Mouse (Mus musculus) heart, adult 11 months (tissue): ENCODE measurements around the gene 2610318N02Rik.
"Not testable (repeated sequence)": the region's sequence is repeated elsewhere in the genome, so short reads cannot be mapped to it uniquely, and the experiment has no call there.

Experiments used
- DNase-seq: peaks from one replicate; pipeline ENCODE4 v3.0.0; 2022

Gene 2610318N02Rik

GRCm38 (mm10) chr16:17124871-17125520 lies at the start of gene 2610318N02Rik:
TSS of gene 2610318N02Rik (minus strand) at chr16:17125167.
- DNase-seq, result peak; percentile 95

DNA sequence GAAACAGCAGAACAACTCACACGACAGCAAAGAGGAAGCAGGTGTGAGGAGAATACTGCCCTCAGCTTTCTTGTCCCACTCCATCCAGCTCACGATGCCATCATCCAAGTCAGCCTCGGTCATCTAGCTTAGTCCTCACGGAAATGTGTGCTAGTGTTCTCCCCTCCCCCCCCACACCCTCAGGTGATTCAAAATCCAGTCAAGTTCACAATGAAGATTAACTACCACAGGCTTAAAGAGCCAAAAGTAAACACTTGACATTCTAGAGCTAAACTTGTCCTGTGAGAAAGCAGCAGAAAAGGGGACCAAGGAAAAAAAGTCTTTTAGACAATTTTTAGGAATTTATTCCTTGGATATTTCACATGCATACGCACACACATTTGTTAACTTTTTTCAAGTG lies 43.1 kb upstream of the 2610318N02Rik start:
- DNase-seq, result no peak

DNA sequence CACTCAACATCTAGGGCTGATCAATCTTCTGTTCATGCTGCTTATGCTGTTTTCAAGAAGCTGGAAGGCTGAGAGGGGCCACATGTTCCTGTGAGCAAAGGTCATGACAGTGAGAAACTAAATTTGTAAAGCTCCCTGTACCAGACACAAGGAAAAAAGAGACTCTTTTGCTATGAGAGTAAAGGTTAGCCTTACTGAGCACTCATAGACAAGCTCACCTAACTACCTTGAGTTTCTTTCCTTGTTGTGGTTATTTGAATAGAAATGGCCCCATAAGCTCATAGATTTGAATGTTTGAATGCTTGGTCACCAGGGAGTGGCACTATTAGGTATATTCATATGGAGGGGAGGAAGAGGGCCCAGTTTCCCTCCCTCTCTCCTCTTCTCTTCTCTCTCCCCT lies 42.2 kb upstream of the 2610318N02Rik start:
- DNase-seq, result no peak

GRCm38 (mm10) chr16:17165478-17165877 lies 40.5 kb upstream of the 2610318N02Rik start:
- not testable (repeated sequence) for DNase-seq

DNA sequence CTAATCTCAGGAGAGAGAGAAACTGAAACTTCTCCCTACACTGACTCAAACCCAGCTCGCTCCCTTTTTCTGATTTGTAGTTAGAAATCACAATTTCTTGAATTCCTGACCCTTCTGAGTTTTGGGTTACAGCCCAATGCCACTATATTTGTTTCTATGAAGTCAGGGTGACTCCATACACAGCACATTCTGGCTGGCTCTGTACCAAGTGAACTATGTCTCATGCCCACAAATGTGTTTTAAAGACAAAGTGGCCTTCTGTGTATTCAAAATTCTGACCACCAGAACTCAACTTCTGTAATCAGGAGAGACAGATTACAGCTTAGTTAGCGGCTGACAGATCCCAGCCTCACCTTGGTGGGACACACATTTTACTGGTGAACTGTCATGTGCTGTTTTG lies 29.4 kb upstream of the 2610318N02Rik start:
- no peak for DNase-seq

GRCm38 (mm10) chr16:17151874-17152273 lies 26.9 kb upstream of the 2610318N02Rik start:
- DNase-seq, result peak; percentile 79

GRCm38 (mm10) chr16:17150520-17151258 lies 25.7 kb upstream of the 2610318N02Rik start:
- no peak for DNase-seq

DNA sequence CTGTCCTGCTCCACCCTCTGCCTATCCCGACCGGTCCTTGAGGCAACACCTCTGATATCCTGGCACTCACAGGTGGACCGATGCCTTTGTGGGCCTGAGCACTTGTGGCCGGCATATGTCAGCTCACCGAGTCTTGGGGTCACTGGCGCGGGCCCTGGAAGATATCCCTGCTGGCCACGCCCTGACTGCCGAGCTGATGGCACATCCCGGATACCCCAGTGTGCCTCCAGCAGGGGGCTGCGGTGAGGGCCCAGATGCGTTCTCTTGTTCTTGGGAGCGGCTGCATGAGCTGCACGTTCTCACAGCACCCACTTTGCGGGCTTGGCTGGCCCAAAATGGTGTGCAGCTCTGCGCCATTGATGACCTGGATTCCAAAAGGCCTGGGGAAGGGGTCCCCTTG lies 23.1 kb upstream of the 2610318N02Rik start:
- DNase-seq, result peak; percentile 90

DNA sequence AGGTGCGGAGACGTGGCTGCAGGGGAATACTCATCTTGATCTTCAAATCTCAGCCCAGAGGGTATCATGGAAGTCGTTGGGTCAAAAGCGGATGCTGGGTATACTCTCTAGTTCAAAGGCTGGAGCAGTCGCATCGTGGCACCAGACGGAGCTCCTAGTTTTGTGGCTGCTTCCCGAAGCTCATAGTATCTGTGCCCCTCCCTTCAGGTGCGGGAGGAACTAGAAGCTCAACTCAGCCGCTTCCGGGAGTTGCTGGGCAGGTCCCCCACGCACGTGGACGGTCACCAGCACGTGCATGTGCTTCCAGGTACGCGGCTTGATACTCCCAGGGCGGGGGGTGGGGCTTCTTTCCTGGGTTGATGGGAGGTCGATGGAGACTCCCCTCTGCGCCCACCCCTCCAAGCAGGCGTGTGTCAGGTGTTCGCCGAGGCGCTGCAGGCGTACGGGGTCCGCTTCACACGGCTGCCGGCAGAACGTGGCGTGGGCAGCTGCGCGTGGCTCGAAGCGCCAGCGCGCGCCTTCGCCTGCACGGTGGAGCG lies 22.5 kb upstream of the 2610318N02Rik start:
- peak; percentile 89 for DNase-seq

DNA sequence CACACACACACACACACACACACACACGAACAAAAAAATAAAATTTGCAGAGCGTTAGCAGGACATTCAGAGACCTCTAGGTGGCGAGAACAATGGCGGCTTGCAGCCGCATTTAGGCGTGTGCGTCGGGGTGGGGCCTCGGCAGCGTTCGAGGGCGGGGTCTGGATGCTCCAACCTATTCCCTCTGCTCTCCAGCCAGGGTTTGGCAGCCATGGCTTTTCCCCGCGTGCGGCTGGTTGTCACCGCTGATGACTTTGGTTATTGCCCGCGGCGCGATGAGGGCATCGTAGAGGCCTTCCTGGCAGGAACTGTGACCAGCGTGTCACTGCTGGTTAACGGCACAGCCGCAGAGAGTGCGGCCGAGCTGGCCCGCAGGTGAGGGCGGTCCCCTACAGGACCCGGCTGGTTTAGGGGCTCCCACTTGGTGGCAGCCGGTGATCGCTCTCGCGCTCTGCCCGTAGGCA lies 21.8 kb upstream of the 2610318N02Rik start, which contains the start of gene Ccdc116:
TSS of gene Ccdc116 (minus strand) at position 458 of the 464 bp plus-strand sequence.
- DNase-seq, result peak; percentile 96

DNA sequence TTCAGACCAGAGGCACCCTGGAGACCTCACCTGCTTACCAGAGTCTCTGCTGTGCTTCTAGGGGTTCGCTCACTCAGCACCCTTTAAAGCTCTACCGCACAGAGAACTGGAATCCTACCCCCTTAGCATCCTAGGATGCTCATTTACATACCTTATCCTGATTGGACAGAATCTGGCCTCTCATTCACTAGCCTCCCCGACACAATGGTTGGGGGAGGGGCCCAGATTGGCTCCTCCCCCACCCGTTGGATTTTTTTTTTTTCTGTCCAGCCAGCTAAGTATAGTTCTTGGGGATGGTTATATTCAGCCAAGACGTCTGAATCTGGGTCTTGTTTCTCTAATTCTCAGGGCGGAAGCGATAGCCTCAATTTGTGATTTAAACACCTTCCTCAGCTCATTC lies 19.4 kb upstream of the 2610318N02Rik start, which contains the start of gene Ydjc:
TSS of gene Ydjc (plus strand) at position 283 of the 400 bp plus-strand sequence.
- no peak for DNase-seq

DNA sequence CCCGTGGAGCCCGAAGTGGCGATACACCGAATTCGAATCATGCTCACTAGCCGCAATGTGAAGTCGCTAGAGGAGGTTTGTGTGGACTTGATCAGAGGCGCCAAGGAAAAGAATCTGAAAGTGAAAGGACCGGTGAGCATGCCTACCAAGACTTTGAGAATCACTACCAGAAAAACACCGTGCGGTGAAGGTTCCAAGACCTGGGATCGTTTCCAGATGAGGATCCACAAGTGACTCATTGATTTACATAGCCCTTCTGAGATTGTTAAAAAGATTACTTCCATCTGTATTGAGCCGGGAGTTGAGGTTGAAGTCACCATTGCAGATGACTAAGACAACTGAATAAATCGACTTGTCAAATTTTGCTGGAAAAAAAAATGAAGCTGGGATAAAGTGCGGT lies 12.4 kb upstream of the 2610318N02Rik start:
- DNase-seq, result no peak

DNA sequence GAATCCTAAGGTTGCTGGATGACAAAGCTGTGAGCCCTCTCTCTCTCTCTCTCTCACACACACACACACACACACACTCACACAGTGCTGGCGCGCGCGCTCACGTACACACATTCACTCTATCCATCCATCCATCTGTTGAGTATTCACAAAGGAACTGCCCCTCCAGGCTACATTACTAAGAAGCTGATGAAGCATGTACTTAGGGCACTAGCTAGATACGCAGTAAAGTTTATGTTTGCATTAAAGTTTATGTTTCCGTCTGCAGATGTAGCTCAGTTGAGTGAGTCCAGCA lies 7.9 kb upstream of the 2610318N02Rik start:
- DNase-seq, result no peak

- DNase-seq, result peak; percentile 100
Observed at GRCm38 (mm10) chr16:17132089-17132905, 7.3 kb upstream of the 2610318N02Rik start, which contains the start of gene Sdf2l1. TSS of gene Sdf2l1 (minus strand) at chr16:17132383.

DNA sequence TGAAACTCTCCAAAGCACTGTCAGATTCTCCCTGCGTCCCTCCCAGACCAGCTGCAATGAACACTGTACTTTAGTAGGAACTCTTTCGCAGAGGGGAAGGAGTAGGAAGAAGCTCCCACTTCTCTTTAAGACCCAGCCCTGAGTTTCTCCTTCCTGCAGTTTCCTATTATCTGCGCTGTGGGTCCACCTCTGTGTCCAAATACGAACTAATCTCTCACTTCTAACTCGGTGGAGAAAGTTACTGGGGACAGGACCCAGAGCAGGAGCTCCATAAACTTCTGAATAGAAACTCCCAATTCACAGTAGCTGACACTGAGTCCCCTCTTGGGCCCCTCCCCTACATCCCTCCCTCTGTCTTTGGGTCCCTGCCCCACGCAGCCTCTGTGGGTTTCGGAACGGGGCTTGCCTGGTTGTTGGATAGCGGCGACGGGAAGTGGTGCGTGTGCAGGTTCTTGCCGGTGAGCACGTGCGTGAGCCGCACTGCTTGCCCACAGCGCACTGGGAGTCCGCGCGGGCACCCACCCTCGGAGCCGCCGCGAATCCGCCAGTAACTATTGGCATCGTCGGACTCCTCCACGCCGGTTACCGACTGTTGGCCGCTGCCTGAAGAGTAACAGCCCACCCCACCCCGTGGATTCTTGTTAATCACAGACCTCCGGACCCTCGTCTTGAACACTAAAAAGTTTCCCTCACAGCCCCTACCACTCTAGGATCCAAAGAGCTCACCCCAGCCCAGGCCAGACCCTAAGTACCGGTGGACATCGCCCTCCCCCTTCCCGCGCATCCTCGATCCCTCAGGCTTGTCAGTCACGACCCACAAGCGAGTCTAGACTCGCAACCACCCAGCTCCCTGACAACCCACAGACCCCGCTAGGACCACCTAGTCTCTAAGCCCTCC lies 6.5 kb upstream of the 2610318N02Rik start:
- DNase-seq, result no peak

- DNase-seq, result no peak
Observed at GRCm38 (mm10) chr16:17127292-17127691, 2.3 kb upstream of the 2610318N02Rik start.

GRCm38 (mm10) chr16:17124119-17124870 lies 672 bp downstream of the 2610318N02Rik start:
- no peak for DNase-seq

DNA sequence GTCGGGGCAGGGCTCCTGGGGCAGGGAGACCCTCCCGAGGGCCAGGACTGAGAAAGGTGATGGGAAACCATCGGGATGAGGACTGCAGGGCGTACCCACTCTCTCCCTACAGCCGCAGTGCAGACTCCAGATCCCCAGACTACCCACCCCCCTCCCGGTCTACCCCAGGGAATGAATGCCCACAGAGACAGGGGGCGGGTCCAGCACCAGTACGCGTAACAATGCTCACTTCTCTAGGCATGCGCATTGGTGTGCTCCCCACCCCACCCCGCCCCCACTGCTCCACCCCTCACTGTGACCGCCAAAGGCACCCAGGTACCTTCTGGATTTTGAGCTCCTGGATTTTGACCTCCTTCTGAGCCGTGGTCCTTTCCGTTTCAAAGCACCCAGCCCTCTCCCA lies 3.4 kb downstream of the 2610318N02Rik start:
- peak; percentile 85 for DNase-seq

DNA sequence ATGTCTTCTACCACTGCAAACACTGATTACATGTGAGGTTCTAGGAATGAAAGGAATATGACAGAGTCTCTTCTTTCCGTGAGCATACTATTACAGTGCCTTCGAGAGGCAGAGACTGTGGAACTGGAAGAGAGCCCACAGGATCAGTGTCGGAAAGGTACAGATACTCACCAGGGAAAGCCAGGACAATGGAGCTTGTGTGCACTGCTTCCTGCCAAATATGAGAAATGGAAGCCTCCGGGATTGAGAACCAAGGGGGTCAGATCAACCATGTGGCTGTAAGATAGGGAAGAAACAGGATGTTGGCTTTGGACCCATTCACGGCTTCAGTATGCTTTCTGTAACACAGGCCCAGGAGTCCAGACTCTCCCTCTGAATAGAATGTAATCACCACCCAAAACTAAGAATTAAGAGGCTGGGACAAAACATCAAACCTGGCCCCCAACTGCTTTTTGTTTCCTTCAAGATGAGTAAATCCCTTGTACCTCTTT lies 7.6 kb downstream of the 2610318N02Rik start:
- DNase-seq, result peak; percentile 91

- DNase-seq, result peak; percentile 97
Observed at GRCm38 (mm10) chr16:17110771-17111743, 13.9 kb downstream of the 2610318N02Rik start, which contains the start of gene Ppil2. TSS of gene Ppil2 (minus strand) at chr16:17111257.
